In the genomic region with DNA sequence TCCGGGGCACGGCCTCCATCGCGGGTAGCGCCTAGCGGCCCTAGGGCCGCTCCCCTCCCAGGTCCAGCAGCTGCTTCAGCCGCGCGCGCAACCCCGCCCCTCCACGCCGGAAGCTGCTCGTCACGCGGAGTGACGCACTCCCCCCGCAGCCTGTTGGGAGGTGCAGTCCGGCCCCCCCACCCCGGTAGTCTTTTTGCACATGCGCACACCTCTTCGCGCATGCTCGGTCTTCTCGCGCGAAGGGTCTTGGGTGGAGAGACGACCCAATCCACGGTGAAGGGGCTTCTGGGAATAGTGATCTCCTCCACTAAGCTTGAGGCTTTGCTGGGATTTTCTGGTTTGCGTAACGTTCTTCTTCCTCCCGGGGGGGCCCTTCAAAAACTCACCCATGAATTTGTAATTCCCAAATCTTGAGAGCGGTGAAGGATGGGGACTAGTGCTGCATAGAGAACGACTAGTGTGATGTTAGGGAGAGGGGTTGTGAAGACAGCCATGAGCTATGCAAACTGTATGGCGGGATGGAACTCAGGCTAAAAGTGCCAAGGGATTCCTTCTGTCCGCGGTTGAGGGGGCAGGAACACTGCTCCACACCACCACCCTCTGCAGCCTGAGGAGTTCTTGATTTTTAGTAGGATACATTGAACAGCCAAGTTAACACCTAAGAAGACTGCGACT, we compare ENCODE assay signal across 8 mouse cellular contexts. TPM values are rescaled to one million over a fixed set of nuclear protein-coding genes. Genes with fewer than 3 reads are reported as not detected.
A peak's percentile ranks its signal among the peaks of the same experiment; 100 is the strongest.
DNase-seq lines count a peak whose midpoint lies in the region; ATAC-seq lines count a peak whose summit lies in the region.

A gene (minus strand): TSS at position 115 of the 675 bp plus-strand sequence.

- H3K36me3 ChIP-seq in hindbrain, embryonic 12.5 days = peaks cover 5% of the 10 kb centered on the region; the same call in 1 of the 2 replicates

- H3K4me2 ChIP-seq in hindbrain, embryonic 12.5 days (replicated peaks) = peak within 1 kb of the TSS; percentile 90

- no peaks in the 10 kb centered on the region for H3K9me3 ChIP-seq in hindbrain, embryonic 12.5 days (replicated peaks)

- H3K9ac ChIP-seq in hindbrain, embryonic 12.5 days = peak within 1 kb of the TSS; percentile 73

- H3K27ac ChIP-seq in hindbrain, embryonic 12.5 days = peak within 1 kb of the TSS; percentile 87

- peaks cover 11% of the 10 kb centered on the region for H3K4me1 ChIP-seq in hindbrain, embryonic 12.5 days

- peak within 1 kb of the TSS; percentile 58 for H3K4me3 ChIP-seq in hindbrain, embryonic 12.5 days

- peak; percentile 96 for ATAC-seq in hindbrain, embryonic 12.5 days (ENCODE audit: low FRiP score)

- no peaks in the 10 kb centered on the region for H3K27me3 ChIP-seq in hindbrain, embryonic 12.5 days

- DNase-seq in NIH3T3 (ENCODE audit: low read depth) = peak; percentile 98
- DNase-seq in cerebellum, postnatal 10 days = peak; percentile 98 to 99
- peak; percentile 91 to 92 for DNase-seq in frontal cortex, postnatal 10 days (ENCODE audit: low spot score in 2 of 2)
- peak; percentile 89 to 97 for DNase-seq in layer of hippocampus, postnatal 14 days (ENCODE audit: low spot score in 2 of 2)
- peak; percentile 96 for DNase-seq in lung, postnatal 14 days
- peak; percentile 98 for DNase-seq in retina, adult 2 months (ENCODE audit: low read depth, low spot score)
- DNase-seq in thymus, postnatal 36 days = peak; percentile 91 to 94

- under 1% methylated on average over 39 of the region's 39 CpGs for WGBS in hindbrain, embryonic 12.5 days

RNA-seq across cellular contexts. Expression of the gene that starts here (rescaled TPM):
- polyA plus RNA-seq in hindbrain, embryonic 12.5 days (2016; fragmentation: Nextera tagmentation; extraction: Ambion mirVana) = 22.5 and 23.6 TPM in 2 replicates
- 10 to 100 TPM; 47.8 to 49.2 TPM for total RNA-seq in layer of hippocampus, postnatal 14 days (2021)

Comparison
In these comparisons a context has a peak if more than half of its experiments do, and no peak if none do; other contexts are left out.
1. Peak in every context shown above with its lines: DNase-seq, ATAC-seq, H3K4me3 ChIP-seq and H3K27ac ChIP-seq.